Mouse (Mus musculus) telencephalon, adult 2 months (tissue): ENCODE data around the gene Dpp7.

Experiments used
- DNase-seq: peaks from one replicate; pipeline ENCODE4 v3.0.0-alpha.2; 2011; ENCODE audit warnings: low read depth, low spot score

Dpp7 gene

DNA sequence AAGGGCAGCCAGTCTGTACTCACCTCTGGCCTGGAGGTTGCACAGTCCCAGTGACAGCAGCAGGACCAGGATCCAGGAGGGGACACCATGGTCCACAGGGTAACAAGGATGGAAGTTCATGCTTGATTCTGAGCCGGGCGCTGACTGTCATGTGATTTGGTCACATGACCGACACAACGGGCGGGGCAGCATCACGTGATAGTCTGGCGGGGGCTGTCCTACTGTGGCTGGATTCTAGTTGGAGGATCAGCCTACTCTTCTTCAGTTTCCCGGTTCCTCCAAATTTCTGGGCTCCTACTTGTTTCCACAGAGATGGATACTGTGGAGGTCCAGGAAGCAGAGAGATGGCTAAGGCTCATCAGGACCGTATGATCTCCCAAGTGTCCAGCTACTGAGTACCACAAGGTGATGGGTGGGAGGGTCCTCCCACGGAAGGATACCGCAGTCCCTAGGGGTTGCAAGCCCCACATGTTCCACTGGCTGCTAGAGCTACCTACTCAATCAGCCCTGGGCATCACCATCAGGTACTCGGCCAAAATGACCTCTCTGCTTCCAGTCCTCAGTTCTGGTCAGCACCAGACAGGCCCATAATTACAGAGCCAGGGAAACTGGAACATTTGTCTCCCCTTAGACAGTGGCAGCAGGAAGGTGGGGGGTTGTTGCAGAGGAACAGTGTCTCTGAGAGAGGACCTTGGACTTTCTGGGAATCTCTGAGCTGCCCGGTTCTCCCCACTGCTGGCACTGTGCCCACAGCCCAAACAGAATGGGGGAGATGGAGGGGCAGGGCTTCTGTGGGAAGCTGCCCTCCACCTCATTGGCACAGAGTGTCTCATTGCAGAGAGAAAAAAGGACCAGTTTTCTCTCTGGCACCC lies at the start of gene Dpp7:
TSS of gene Dpp7 (minus strand) at position 152 of the 872 bp plus-strand sequence.
- peak; percentile 74 for DNase-seq

DNA sequence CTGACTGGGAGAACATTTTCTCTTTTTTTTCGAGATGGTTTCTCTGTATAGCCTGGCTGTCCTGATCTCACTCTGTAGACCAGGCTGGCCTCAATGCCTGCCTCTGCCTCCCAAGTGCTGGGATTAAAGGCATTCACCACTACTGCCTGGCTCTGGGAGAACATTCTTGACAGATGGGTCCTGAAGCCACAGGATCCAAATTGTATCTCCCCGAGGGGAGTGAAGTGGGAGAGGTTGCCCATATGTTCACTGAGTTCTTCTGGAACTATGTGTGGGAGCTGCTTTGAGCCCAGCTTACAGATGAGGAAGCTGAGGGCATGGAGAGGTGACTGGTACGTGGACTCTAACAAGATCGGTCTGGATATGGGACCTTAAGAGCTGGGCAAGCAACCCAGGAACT lies 47.8 kb upstream of the Dpp7 start:
- no peak for DNase-seq

DNA sequence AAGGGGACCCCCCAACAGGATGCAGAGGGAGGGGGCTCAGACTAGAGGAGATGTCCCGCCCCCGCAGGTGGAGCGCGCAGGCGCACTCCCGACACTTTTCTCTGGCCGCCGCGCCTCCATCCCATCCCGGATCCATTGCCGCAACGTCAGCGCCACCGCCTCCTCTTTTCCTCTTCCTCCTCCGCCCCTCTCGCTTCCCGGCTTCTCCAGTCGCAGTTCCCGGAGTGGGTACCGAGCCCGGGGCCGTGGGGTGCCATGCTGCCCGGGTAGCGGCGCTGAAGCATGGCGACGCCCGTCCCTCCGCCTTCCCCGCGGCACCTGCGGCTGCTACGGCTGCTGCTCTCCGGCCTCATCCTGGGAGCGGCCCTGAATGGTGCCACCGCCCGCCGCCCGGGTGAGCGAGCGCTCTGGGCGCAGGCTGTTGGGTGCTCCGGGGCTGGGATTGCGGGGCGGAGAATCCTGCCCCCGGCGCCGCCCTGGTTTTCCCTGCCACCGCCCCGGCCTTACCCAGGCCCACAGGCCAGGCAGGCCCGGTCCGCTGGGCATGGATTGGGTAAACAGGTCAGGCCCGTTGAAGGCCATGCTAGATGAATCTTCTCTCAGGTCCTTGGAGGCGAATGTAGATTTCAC lies 46.9 kb upstream of the Dpp7 start:
- peak; percentile 72 for DNase-seq

DNA sequence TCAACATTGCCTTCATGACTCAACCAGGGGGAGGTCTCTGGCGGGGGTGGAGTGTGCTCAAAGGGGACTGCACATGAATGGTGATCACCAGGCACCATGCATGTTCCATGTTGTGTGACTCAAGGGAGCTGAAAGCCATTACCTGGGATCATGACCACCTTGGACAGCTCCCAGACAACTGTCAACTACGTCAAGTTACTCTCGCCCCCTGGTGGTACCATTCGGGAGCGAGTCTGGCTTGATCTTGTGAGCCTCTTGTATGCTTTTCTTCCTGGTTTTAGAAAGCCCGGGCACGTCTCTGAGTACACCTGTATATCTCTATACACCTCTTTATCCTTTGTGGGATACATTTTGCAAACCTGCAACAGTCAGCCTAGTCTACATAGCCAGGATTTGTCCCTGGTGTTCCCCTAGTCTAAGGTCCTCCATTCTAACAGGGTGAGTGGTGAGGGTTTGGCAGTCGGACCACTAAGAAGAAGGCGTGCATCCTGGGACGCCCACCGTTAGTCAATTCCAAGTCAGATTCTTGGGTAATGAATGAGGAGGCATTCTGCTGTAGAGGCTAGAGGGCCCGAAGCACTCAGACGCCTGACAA lies 46.3 kb upstream of the Dpp7 start:
- DNase-seq, result peak; percentile 31

DNA sequence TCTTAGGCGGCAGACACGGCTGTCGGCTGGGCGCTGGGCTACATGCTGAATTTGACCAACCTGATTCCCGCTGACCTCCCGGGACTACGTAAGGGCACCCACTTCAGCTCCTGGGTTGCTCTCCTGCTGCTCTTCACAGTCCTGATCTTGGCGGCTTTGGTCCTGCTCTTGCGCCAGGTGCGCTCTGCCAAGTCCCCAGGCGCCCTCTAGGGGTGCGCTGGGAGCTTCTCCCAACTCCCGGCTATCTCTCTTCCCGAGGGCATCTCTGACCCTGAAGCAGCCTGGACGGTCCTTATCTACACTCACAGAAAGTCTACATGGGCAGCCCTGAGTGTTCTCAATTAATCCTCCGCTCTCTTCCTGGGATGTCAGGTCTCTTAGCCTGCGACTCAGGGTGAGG lies 44.6 kb upstream of the Dpp7 start:
- DNase-seq, result peak; percentile 29

DNA sequence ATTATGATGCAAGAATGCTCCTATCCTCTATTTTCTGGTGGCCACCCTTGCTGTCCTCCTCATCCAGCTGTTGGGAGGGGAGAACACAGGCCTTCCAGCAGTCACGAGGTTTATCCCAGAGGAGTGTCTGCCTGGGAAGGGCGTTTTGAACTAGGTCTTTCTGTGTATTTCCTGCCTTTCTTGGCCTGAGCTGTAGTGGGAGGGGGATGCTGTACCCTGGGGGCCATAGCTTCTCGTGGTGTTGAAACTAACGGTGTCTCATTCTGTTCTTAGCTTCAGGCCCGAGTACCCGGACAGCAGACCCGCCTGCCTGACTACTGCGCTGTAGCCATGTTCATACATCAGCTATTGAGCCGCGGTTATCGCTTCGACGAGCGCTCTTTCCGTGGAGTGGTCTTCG lies 44.1 kb upstream of the Dpp7 start:
- DNase-seq, result no peak

DNA sequence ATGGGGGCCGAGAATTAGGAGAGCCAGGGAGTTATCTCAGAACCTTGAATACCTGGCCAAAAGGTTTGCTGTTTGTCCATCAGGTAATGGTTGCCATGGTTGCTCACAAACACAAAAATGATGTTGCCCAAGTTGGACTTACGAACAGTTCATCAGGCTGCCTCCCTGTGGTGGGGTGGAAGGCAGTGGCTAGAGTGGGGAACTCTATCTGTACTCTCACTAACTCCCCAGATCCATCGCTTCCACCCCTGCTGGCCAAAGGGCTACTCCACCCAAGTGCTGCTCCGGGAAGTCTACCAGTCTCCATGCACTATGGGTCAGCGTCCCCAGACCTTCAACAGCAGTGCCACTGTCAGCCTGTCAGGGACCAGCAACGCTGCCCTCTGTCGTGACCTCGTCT lies 42.9 kb upstream of the Dpp7 start, which contains the start of gene Npdc1:
TSS of gene Npdc1 (plus strand) at position 301 of the 400 bp plus-strand sequence.
- no peak for DNase-seq

DNA sequence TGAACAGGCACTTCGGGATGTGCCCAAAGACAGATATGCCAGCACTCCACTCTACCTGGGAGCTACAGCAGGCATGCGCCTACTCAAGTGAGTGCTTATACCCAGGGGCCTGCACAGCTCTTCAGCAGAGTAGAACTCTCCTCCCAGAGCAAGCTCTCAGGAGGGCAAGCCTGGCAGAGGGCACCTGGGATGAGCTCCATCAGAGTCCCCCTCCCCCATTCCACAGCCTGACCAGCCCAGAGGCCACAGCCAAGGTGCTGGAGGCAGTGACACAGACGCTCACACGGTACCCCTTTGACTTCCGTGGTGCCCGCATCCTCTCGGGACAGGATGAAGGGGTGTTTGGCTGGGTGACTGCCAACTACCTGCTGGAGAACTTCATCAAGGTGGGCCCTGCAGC lies 41.9 kb upstream of the Dpp7 start:
- no peak for DNase-seq

DNA sequence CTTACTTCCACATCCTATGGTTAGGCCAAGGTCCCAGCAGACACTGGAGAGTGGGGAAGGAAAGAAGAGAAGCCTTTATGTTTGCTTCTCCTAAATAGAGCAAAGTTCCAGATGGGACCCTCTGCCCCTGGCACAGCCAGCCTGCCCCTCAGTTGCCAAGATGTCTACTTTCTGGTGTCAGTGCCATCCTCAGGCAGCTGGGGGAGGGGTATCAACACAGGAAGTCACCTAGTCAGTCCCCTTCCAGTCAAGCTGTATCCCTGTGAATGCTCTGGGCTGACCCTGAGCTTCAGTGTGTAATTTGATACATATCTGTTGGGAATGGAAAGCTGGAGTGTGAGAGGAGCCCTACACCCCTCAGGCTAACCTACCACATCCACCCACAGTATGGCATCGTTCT lies 40.9 kb upstream of the Dpp7 start:
- no peak for DNase-seq

DNA sequence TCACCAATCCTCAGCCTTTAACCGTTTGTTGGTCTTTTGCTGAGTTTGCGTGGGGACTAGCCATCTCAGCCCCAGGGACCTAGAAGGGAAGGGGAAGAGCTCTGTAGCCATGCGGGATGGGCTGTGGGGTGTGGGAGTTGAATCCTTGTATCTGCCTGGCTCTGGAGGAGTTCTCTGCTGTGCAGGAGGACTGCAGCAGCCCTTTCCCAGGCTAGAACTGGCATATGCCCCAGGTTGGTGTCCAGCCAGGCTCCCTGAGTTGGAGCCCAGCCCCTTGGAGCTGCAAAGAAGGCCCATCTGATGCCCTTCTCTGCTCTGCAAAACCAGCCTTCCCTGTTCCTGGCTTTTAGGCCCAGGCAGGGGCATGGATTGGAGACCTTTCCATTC lies 40.4 kb upstream of the Dpp7 start:
- no peak for DNase-seq

DNA sequence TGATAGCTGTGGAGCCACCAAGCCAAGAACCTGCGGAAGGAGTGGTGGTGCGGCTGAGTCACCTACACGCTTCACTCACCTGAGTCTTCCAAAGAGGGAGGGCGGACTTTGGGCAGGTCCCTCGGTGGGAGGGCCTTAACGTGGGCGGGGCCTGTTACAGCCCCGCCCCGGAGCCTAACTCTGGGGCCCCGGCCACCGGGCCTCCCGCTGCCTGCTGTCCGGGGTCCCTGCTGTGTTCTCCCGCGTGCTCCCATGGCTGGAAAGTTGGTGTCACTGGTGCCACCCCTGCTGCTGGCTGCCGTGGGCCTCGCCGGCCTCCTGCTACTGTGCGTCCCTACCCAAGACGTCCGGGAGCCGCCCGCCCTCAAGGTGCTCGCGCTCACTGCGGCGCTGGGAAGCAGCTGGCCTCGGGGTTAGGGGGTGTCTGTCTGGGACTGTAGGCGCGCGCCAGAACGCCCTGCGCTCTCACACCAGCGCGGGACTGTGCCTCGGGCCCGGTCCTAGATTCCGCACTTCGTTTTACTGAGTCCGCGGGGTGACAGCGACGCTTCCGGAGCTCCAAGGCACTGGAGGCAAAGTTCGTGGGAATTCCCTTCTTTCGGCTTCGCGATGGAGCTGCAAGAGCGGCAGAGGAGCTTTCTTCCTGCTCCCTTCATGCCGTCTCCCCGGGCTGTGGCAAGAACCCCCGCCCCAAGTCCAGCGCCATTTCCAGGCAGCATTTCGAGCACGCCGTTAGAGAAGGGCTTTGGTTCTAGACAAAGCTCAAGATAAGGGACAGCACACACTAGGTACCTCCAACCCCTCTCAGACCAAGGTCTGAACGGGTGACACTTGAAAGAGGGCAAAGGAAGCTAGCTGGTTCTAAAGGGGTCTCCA lies 39.8 kb upstream of the Dpp7 start, which contains the start of gene Entpd2:
TSS of gene Entpd2 (plus strand) at position 154 of the 876 bp plus-strand sequence.
- no peak for DNase-seq

DNA sequence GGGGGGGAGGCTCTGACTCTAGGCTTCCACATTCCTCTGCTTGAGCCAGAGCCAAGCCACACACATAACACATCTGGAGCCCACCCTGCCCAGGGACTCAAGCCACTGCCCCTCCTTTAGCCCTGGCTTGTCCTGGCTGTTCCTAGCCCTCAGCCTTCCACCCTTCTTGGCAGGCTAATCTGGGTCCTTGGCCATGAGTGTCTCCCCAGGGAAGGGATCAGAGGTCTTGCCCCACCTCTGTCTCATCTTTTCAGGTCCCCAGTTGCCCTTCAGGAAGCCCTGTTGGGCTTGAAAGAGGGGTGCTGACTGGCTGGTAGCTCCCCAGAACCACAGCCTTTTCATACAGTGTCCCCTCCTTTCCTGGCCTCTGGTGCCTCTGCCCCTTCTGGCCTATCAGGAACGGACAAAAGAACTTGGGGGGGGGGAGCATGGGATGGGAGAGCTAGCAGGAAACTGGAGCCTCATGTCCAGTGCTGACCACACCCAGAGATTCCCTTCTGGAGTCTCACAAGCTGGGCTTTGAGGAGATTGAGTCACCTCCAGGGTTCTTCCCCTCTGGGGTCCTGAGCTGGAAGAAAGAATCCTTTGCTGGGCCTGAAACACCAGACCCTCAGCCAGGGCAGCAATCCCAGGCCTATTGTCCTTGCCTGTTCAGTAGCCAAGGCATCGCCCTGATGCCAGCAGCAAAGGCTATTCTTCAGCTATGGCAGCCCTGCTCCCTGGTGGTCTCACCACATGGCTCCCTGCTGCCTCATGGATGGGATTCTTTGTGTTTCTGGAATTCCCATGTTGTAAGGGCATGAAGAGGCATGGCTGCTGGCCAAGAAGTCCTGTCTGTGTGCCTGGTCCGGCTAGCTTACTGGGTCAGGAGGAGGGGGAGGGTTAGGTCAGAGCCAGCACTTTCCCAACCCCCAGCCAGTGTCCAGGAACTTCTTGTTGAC lies 38.4 kb upstream of the Dpp7 start:
- DNase-seq, result no peak

DNA sequence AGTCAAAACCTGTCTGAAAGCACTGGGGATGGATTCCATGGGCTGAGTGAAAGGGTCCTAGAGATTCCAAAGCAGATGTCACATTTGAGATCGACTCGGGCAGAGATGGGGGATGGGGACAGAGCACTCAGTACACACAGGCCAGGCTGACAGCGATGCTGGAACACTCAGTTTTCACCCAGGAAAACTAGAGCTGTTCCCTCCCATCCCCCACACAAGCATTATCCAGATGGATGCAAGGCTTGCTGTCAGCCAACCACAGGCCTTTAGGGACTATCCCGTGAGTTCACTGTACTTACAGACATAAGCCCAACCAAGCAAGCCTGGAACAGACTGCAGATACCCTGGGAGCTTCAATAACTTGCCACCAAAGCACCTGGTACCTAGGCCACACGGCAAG lies 35.1 kb upstream of the Dpp7 start:
- DNase-seq, result no peak

DNA sequence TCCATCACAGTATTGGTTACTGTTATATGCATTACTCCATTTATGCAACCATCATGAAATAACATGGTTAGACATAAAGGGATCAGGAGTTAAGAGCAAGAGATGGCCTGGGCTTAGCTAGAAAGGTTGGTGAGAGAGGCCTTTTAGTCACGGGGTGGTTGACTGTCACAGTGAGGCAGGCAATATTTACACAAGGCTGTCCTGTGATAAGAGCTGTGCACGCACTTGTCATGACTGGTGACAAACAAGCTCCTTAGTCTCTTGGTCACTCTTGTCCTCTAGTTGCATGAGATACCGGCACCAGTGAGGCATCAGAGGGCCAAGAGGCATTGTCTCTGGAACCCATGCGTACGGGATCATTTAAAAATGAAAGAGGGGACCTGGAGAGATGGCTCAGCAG lies 28.3 kb upstream of the Dpp7 start:
- DNase-seq, result no peak

DNA sequence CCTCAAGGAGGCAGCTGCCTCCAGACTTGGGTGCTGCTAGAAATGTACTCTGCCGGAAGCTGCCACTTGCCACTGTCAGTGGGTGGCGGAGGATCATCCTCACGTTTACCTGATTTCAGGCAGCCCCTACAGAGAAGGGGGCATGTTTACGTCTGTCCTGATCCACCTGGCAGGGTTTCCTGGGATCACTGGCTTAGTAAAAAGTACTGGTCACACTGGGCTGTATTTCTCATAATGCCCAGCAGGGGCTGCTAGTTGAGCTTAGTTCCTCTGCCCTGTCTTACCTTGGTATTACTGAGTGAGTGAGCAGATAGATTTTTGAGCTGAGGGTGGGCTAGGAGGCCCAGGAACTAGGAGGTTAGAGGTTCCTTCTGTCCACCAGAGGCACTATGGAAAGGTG lies 20.4 kb upstream of the Dpp7 start:
- no peak for DNase-seq

DNA sequence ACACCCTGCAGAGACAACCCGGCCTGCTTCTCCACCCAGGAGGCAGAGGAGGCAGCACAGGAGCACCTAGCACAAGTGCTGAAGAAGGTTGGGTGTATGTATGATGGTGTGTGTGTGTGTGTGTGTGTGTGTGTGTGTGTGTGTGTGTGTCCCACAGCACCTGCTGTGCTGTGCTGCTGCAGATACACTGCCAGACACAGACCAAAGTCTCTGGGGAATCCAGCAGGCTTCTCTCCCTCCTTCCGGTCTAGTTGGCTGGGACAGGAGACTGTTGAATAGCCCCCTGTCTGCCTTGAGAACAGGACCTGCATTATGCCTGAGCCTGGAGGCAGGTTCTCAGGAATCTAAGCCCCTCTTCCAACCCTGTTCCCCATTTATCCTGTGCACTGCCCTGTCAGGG lies 17.3 kb upstream of the Dpp7 start:
- DNase-seq, result no peak

DNA sequence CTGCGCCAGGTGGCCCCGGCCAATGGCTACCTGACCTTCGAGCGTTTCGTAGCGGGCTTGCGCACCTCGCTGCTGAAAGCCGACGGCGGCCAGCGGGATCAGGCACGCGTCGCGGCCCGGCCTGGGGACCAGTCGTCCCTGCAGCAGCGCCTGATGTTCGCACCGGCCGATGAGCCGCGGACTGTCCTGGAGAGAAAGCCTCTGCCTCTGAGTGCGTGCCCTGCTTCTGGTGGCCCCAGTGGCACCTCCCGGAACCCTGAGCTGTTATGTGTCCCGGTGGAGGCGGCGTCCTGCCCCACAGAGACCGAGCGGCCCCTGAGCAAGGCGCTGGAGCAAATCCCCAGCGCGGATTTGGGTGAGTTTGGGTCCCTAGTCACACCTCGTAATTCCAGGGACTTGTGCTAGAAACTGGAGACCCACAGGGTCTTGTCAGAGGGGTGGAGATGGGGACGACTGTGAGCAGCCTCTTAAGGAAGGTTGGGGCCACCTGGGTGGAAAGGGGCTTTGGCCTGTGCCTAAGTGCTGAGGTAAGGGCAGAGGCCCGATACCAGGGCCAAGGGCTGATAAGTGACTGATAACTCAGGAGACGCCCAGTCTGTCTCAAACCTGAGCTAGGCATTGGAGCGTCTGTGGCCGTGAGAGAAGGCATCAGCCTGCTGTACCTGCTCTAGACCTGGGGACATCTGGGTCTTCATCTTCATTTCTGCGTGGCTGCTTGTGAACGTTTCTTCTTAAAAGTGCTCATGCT lies 16.7 kb upstream of the Dpp7 start:
- DNase-seq, result no peak

DNA sequence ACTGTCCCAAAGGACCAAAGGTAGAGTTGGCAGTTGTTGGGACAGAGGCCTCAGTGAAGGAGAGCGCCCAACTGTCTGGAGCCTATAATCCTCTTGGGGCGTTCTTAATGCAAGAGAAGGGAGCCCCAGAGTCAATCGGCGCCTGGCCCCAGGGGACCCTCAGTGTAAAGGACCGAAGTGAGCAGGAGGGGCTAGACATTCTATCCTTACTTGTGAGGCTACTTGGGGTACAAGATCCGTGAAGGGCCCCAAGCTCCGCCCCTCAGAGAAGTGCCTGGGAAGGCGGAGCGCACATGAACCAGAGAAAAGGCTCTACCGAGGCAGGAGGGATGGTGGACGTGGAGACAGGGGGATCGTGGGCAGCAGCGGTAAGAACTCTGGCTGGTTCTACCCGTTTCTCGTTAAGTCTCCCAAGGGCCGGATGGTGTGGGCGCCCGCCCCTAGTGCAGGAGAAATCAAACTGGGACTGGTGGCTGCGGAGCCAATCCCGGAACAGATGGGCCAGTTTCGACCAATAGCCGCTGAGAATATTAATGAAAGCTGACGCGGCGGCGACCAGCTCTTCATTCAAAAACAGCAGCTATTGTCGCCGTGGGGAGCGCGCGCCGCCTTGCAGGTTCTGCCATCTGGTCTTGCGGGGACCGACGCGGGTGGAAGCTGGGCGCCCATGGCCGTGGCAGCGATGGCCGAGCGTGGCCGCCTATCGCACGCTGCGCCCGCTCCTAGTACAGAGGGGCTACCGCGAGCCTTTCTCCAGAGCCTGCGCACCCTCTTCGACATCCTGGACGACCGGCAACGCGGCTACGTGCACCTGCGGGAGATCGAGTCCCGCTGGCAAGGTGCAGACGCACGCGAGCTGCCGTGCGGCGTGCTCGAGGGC lies 15.8 kb upstream of the Dpp7 start, which contains the start of gene Sapcd2:
TSS of gene Sapcd2 (plus strand) at position 558 of the 880 bp plus-strand sequence.
- DNase-seq, result peak; percentile 77

DNA sequence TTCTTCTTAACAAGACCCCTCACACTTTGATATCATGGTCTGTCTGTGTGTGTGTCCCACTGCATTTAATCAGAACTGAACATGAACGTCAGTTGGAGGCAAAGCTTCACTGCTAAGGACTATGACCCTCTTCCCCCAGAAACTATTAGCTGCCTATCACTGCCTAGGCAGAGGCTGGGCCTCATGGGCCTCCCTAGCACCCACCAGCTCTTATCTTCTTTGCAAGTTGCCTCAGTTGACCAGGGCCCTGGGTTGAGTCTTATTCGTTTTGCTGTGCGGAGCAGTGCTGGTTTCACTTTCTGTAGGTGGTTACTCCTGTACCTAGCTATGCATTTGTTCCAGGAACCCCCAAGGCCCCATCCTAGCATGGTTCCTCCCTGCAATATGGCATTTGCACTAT lies 13.8 kb upstream of the Dpp7 start:
- DNase-seq, result no peak
